Mouse (Mus musculus) liver, embryonic 11.5 days (tissue): ENCODE data around the gene Psmc1. TPM values are rescaled to one million over a fixed set of nuclear protein-coding genes. Genes with fewer than 3 reads are reported as not detected.

Source experiments
- ATAC-seq: fragments of 200-750 bp; cut with Nextera tagmentation; replicated peaks from 2 replicates; pipeline ENCODE4 v1.8.0; 2017; ENCODE audit warnings: moderate number of reproducible peaks, mild to moderate bottlenecking, moderate TSS enrichment, moderate library complexity; ENCODE audit not compliant: low FRiP score
- DNase-seq: peaks from one replicate; pipeline ENCODE4 v3.0.0-alpha.2; 2017; ENCODE audit warnings: low spot score
- H3K27ac ChIP-seq: fragments of 300-500 bp; sonication (generic); 2 replicates; pipeline ENCODE4 v1.5.1; 2014; ENCODE audit warnings: mild to moderate bottlenecking, low read depth, low read length, control low read depth
- H3K27me3 ChIP-seq: fragments of 300-500 bp; sonication (generic); replicated peaks from 2 replicates; pipeline ENCODE4 v1.6.1; 2014; ENCODE audit warnings: low read length, mixed read lengths; ENCODE audit not compliant: control insufficient read depth, insufficient read depth
- H3K36me3 ChIP-seq: fragments of 300-500 bp; sonication (generic); 2 replicates; pipeline ENCODE4 v1.6.1; 2014; ENCODE audit warnings: mild to moderate bottlenecking, low read length, moderate library complexity, mixed read lengths; ENCODE audit not compliant: control insufficient read depth, insufficient read depth
- H3K4me1 ChIP-seq: fragments of 300-500 bp; sonication (generic); replicated peaks from 2 replicates; pipeline ENCODE4 v1.6.1; 2014; ENCODE audit warnings: low read length, mixed read lengths; ENCODE audit not compliant: control insufficient read depth, insufficient read depth
- H3K4me2 ChIP-seq: fragments of 300-500 bp; sonication (generic); 2 replicates; pipeline ENCODE4 v1.6.1; 2014; ENCODE audit warnings: mild to moderate bottlenecking, control low read depth, moderate library complexity
- H3K4me3 ChIP-seq: fragments of 300-500 bp; sonication (generic); 2 replicates; pipeline ENCODE4 v1.5.1; 2014; ENCODE audit warnings: low read depth, low read length, control low read depth
- H3K9ac ChIP-seq: fragments of 300-500 bp; sonication (generic); 2 replicates; pipeline ENCODE4 v1.6.1; 2014; ENCODE audit warnings: low read depth, low read length, control low read depth
- H3K9me3 ChIP-seq: fragments of 300-500 bp; sonication (generic); 2 replicates; pipeline ENCODE4 v1.6.1; 2016; ENCODE audit warnings: low read length, inconsistent platforms, mixed read lengths; ENCODE audit not compliant: control insufficient read depth
- WGBS: fragments of 180-500 bp; shearing (Covaris S2); extraction: QIAGEN DNeasy Blood & Tissue Kit; methylation state at CpG from one replicate; pipeline ENCODE4 v1.1.7; 2014; 5-methylcytosine and 5-hydroxymethylcytosine counted together
- polyA plus RNA-seq: library from polyadenylated mRNA; unstranded; fragments of >200 nt; fragmentation: Nextera tagmentation; extraction: Ambion mirVana; gene quantifications from 2 replicates; pipeline ENCODE4 v1.2.1, GENCODE M21; 2014

Gene Psmc1
- polyA plus RNA-seq, 1 experiment from 2014 or later = 324 TPM

DNA sequence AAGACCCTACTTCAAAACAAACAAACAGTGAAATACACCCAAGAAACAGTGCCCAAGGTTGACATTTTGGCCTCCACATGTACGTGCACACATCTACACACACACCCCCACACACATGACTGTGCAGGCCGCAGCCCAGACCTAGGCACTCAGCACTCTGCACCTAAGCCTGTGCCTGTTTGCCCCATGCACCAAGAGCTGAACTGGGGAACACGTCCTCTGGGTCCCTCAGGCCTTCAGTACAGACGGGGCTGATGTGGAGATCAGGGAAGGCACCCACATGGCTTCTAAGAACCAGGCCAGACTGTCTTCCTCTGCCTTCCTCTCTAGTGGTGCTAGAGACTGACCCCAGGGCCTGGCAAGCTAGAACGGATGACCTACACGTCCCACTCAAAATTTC, 18.6 kb downstream of the Psmc1 start:
- Histone ChIP-seq H3K4me3 (no peak overlapping the region), H3K4me1 (peaks cover 8% of the 10 kb centered on the region), H3K27ac (peak overlapping the region; percentile 6; the same call in 1 of the 2 replicates), H3K4me2 (no peak overlapping the region), H3K9ac (no peak overlapping the region), H3K9me3 (no peaks in the 10 kb centered on the region), H3K36me3 (peaks cover 56% of the 10 kb centered on the region), H3K27me3 (no peaks in the 10 kb centered on the region)
- ATAC-seq = no peak
- DNase-seq = no peak
- 72% methylated on average over 6 of the region's 6 CpGs for WGBS

- 87% methylated on average over 8 of the region's 8 CpGs for WGBS
- Histone ChIP-seq H3K4me1 (peaks cover 8% of the 10 kb centered on the region), H3K4me2 (no peak overlapping the region), H3K9ac (no peak overlapping the region), H3K4me3 (no peak overlapping the region), H3K9me3 (no peaks in the 10 kb centered on the region), H3K27me3 (no peaks in the 10 kb centered on the region), H3K27ac (no peak overlapping the region), H3K36me3 (peaks cover 53% of the 10 kb centered on the region)
- no peak for DNase-seq
- no peak for ATAC-seq
Observed at GRCm38 (mm10) chr12:100128961-100129360, 19.0 kb downstream of the Psmc1 start.

DNA sequence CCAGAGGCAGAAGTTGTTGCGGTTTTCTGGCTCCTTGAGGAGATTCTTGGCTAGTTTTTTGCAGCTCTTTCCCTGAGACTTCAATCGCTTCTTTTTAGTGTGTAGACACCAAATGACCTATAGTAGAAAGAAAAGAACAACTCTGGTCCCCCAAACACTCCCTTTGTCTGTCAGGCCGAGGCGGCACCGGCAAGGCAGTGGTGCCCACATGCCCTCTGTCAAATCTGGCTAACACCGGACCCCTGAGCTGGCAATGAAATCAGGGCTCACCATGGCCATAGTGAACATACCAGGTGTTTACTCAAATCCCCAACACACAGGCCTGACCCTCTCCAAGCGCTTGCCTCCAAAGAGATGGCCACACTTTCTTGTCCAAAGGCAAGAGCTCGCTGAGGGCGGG, 21.2 kb downstream of the Psmc1 start:
- no peak for ATAC-seq
- DNase-seq = no peak
- H3K36me3 ChIP-seq = peaks cover 31% of the 10 kb centered on the region

DNA sequence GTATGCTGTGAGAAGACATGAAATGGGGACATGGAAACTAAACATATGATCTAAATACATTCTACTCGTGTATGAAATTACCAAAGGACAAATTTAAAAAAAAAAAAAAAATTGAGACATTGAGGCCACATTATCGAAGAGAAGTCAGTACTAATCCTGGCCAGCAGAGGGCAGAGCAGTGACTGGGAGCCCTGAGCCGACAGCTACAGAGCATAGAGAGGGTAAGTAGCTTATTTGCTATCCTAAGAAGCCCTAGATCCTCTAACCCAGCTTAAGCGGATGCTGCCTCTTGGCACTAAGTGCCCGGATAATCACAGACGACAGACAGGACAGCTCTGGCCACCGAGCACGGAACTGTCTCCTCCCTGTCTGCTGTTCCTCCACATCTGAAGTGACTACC, 21.7 kb downstream of the Psmc1 start:
- H3K4me3 ChIP-seq = no peak overlapping the region
- DNase-seq = no peak
- whole genome bisulfite sequencing = 52% methylated on average over 8 of the region's 8 CpGs

More for the DNA sequence above, 21.2 kb downstream of the Psmc1 start:
- no peak overlapping the region for H3K4me2 ChIP-seq
- no peak overlapping the region for H3K27ac ChIP-seq
- WGBS = 89% methylated on average over 9 of the region's 9 CpGs
- no peak overlapping the region for H3K9ac ChIP-seq
- no peak overlapping the region for H3K4me3 ChIP-seq
- no peaks in the 10 kb centered on the region for H3K9me3 ChIP-seq
- H3K4me1 ChIP-seq = peaks cover 8% of the 10 kb centered on the region
- H3K27me3 ChIP-seq = no peaks in the 10 kb centered on the region

GRCm38 (mm10) chr12:100134395-100134936, 24.5 kb downstream of the Psmc1 start:
- H3K27ac ChIP-seq = no peak overlapping the region
- H3K4me2 ChIP-seq = no peak overlapping the region
- H3K9ac ChIP-seq = no peak overlapping the region
- 80% methylated on average over 11 of the region's 11 CpGs for WGBS
- ATAC-seq (no peak), DNase-seq (no peak)
- no peaks in the 10 kb centered on the region for H3K27me3 ChIP-seq
- no peaks in the 10 kb centered on the region for H3K4me1 ChIP-seq
- H3K9me3 ChIP-seq = no peaks in the 10 kb centered on the region
- no peak overlapping the region for H3K4me3 ChIP-seq
- peaks cover 45% of the 10 kb centered on the region for H3K36me3 ChIP-seq

More for the DNA sequence above, 21.7 kb downstream of the Psmc1 start:
- H3K4me2 ChIP-seq = no peak overlapping the region
- H3K4me1 ChIP-seq = peaks cover 8% of the 10 kb centered on the region
- ATAC-seq = no peak; the same call in 1 of the 2 replicates
- H3K9ac ChIP-seq = no peak overlapping the region
- no peaks in the 10 kb centered on the region for H3K9me3 ChIP-seq
- H3K27ac ChIP-seq = no peak overlapping the region
- no peaks in the 10 kb centered on the region for H3K27me3 ChIP-seq
- H3K36me3 ChIP-seq = peaks cover 34% of the 10 kb centered on the region

GRCm38 (mm10) chr12:100135117-100135516, 25.2 kb downstream of the Psmc1 start:
- ATAC-seq = peak; percentile 56; the same call in 1 of the 2 replicates
- Histone ChIP-seq H3K4me3 (no peak overlapping the region), H3K4me2 (no peak overlapping the region), H3K9me3 (no peaks in the 10 kb centered on the region), H3K9ac (no peak overlapping the region), H3K4me1 (no peaks in the 10 kb centered on the region), H3K27ac (no peak overlapping the region), H3K36me3 (peaks cover 49% of the 10 kb centered on the region), H3K27me3 (no peaks in the 10 kb centered on the region)
- DNase-seq = no peak
- 80% methylated on average over 3 of the region's 3 CpGs for WGBS

DNA sequence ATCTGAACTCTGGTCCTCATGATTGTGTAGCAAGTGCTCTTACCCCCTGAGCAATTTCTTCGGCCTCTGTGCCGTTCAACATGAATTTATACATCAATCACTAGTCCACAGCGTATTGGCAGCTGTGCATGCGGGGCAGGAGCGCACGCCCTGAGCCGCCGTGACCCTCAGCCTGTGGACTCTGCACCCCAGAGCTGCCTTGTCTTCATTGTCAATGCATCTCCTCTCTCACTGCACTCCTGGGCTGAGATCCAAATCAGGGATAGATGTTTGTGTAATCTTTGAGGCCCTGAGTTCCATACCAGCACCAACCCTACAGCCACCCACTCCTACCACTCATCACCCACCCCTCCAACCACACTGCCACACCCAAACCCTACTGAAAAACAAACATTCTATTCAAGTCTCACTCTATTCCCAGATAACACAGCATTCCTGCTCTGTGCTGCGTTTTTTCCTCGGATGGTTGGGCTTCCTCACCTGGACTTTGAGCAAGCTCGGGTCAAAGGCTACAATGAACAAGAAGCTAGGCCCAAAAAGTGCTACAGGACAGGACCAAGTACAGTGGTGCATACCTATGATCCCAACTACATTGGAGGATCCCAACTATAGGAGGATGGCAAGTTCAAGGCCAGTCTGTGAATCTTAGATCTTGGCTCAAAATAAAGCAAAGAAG, 33.0 kb downstream of the Psmc1 start:
- no peaks in the 10 kb centered on the region for H3K27me3 ChIP-seq
- DNase-seq = no peak
- ATAC-seq = no peak
- H3K9ac ChIP-seq = no peak overlapping the region
- H3K4me1 ChIP-seq = no peaks in the 10 kb centered on the region
- H3K9me3 ChIP-seq = no peaks in the 10 kb centered on the region
- H3K27ac ChIP-seq = no peak overlapping the region
- H3K4me2 ChIP-seq = no peak overlapping the region
- H3K4me3 ChIP-seq = no peak overlapping the region
- peaks cover 51% of the 10 kb centered on the region for H3K36me3 ChIP-seq
- 90% methylated on average over 11 of the region's 11 CpGs for WGBS

GRCm38 (mm10) chr12:100143737-100144136, 33.8 kb downstream of the Psmc1 start:
- 93% methylated on average over 9 of the region's 9 CpGs for WGBS
- no peak overlapping the region for H3K27ac ChIP-seq
- ATAC-seq (no peak), DNase-seq (no peak)
- no peak overlapping the region for H3K4me2 ChIP-seq
- no peaks in the 10 kb centered on the region for H3K4me1 ChIP-seq
- H3K27me3 ChIP-seq = no peaks in the 10 kb centered on the region
- no peak overlapping the region for H3K4me3 ChIP-seq
- no peak overlapping the region for H3K9ac ChIP-seq
- H3K9me3 ChIP-seq = no peaks in the 10 kb centered on the region
- H3K36me3 ChIP-seq = peaks cover 52% of the 10 kb centered on the region

- Histone ChIP-seq H3K4me1 (no peaks in the 10 kb centered on the region), H3K9me3 (no peaks in the 10 kb centered on the region), H3K36me3 (peaks cover 54% of the 10 kb centered on the region), H3K9ac (no peak overlapping the region), H3K27me3 (no peaks in the 10 kb centered on the region), H3K27ac (no peak overlapping the region), H3K4me2 (no peak overlapping the region), H3K4me3 (no peak overlapping the region)
- no peak for ATAC-seq
- DNase-seq = no peak
- WGBS = 86% methylated on average over 5 of the region's 5 CpGs
Observed at GRCm38 (mm10) chr12:100144269-100144668, 34.3 kb downstream of the Psmc1 start.
